15 mouse cellular contexts compared by ENCODE assay signal in genomic region chr2:168604655-168605070, GRCm38 (mm10). TPM values are rescaled to one million over a fixed set of nuclear protein-coding genes. Genes with fewer than 3 reads are reported as not detected.
DNase-seq lines count a peak whose midpoint lies in the region; ATAC-seq and TF ChIP-seq lines count a peak whose summit lies in the region.
"Had no signal": no experiment of that assay in that cellular context is flagged by ENCODE, and none has a peak within 500 bp of the region (broad histone marks: within the 10 kb centered on the region; RNA-seq: fewer than 3 reads in every experiment).

No protein-coding gene starts in this region.

- peak; percentile 74 for DNase-seq in gastrocnemius, postnatal 25 days
- peak; percentile 69 to 71 for DNase-seq in heart, postnatal 14 days
- no peak for DNase-seq in stomach, postnatal 0 days (ENCODE audit: low spot score)
- no peak for DNase-seq in right cerebral cortex, postnatal 14 days
- DNase-seq in spleen, postnatal 4 days (ENCODE audit: low spot score in 2 of 2): no peak
- no peak for DNase-seq in spleen, postnatal 36 days (ENCODE audit: low spot score in 2 of 2)
- DNase-seq: cerebellum, adult 11 months; thymus, postnatal 25 days had no signal

- H3K9me3 ChIP-seq in megakaryocyte, embryonic 14.5 days: no peaks in the 10 kb centered on the region
- no peaks in the 10 kb centered on the region for H3K9me3 ChIP-seq in stomach, postnatal 0 days (ENCODE audit: control insufficient read depth, low read length)
- H3K9me3 ChIP-seq: forebrain, embryonic 12.5 days; hindbrain, embryonic 10.5 days had no signal

- no peak overlapping the region for H3K9ac ChIP-seq in stomach, postnatal 0 days (ENCODE audit: low read length)
- H3K9ac ChIP-seq: forebrain, embryonic 12.5 days; liver, embryonic 14.5 days had no signal

- no peak for TF ChIP-seq EP300 in stomach, postnatal 0 days (optimal IDR thresholded peaks at IDR 0.05)

- H3K27me3 ChIP-seq in megakaryocyte, embryonic 14.5 days (replicated peaks): peaks cover 26% of the 10 kb centered on the region
- peaks cover 9% of the 10 kb centered on the region for H3K27me3 ChIP-seq in stomach, postnatal 0 days (ENCODE audit: control insufficient read depth, insufficient read depth, low read length)

- intact Hi-C loops in heart, postnatal 14 days (cut with DNase I): loop anchor here (5.0 kb wide), 1 partner anchor 77 kb away; no protein-coding TSS in a partner anchor

- no peak overlapping the region for H3K4me2 ChIP-seq in stomach, postnatal 0 days (replicated peaks; ENCODE audit: low read depth)
- H3K4me2 ChIP-seq: forebrain, embryonic 12.5 days; midbrain, embryonic 11.5 days had no signal

- H3K27ac ChIP-seq in stomach, postnatal 0 days (replicated peaks): peak overlapping the region; percentile 40; the same call in 1 of the 2 replicates
- H3K27ac ChIP-seq: forebrain, embryonic 12.5 days; hindbrain, embryonic 10.5 days; layer of hippocampus, adult 2 months; liver, embryonic 14.5 days had no signal

- peak overlapping the region; percentile 88 for H3K4me3 ChIP-seq in megakaryocyte, embryonic 14.5 days (replicated peaks)
- H3K4me3 ChIP-seq in stomach, postnatal 0 days (ENCODE audit: low read depth, low read length): no peak overlapping the region
- H3K4me3 ChIP-seq: forebrain, embryonic 12.5 days; hindbrain, embryonic 10.5 days; layer of hippocampus, adult 2 months had no signal

- WGBS in stomach, postnatal 0 days: 17% methylated on average over 16 of the region's 16 CpGs

- no peak for TF ChIP-seq CTCF in stomach, postnatal 0 days (IDR thresholded peaks at IDR 0.05; ENCODE audit: low read depth)

- no peak for ATAC-seq in megakaryocyte, adult 5-6 weeks (ENCODE audit: poor library complexity, severe bottlenecking)
- ATAC-seq in stomach, postnatal 0 days (ENCODE audit: low FRiP score, low TSS enrichment): no peak

- no peaks in the 10 kb centered on the region for H3K36me3 ChIP-seq in megakaryocyte, embryonic 14.5 days (replicated peaks; ENCODE audit: low read length)
- no peaks in the 10 kb centered on the region for H3K36me3 ChIP-seq in stomach, postnatal 0 days (ENCODE audit: control insufficient read depth, insufficient read depth, low read length)
- H3K36me3 ChIP-seq: forebrain, embryonic 12.5 days; hindbrain, embryonic 10.5 days had no signal

- peaks cover 98% of the 10 kb centered on the region for H3K4me1 ChIP-seq in megakaryocyte, embryonic 14.5 days
- H3K4me1 ChIP-seq in stomach, postnatal 0 days (replicated peaks; ENCODE audit: control insufficient read depth, insufficient read depth): 0 out of 2 replicates have a peak, but pooled peaks cover 2% of the 10 kb centered on the region

RNA-seq across cellular contexts. Expression of gene Nfatc2, which starts 3.2 kb away (rescaled TPM):
- 1.0 and 2.8 TPM in 2 replicates for polyA plus RNA-seq in megakaryocyte, embryonic 14.5 days (2012; ENCODE audit: insufficient read depth, low replicate concordance)
- total RNA-seq in megakaryocyte, adult 5-6 weeks (2015): 12.9 and 14.1 TPM in 2 replicates
- total RNA-seq in megakaryocyte, adult 5-6 weeks (2017): 3.2 and 6.4 TPM in 2 replicates
- total RNA-seq in gastrocnemius, postnatal 25 days (2021): 1 to 10 TPM; 6.4 to 7.7 TPM
- total RNA-seq in heart, postnatal 14 days (2021): 10 to 100 TPM; 15.9 to 17.8 TPM
- polyA plus RNA-seq in stomach, postnatal 0 days (2015; fragmentation: Nextera tagmentation; extraction: Ambion mirVana): 2.0 and 2.2 TPM in 2 replicates

Comparison
In these comparisons a context has a peak if more than half of its experiments do, and no peak if none do; other contexts are left out.
1. DNase-seq: peak in gastrocnemius, postnatal 25 days (single experiment) and heart, postnatal 14 days (2 of 2); none in stomach, postnatal 0 days (single experiment), right cerebral cortex, postnatal 14 days (single experiment), spleen, postnatal 4 days (0 of 2) and spleen, postnatal 36 days (0 of 2).